Mouse (Mus musculus) spleen, adult 2 months (tissue): ENCODE measurements around the gene Rad50. TPM values are rescaled to one million over a fixed set of nuclear protein-coding genes. Genes with fewer than 3 reads are reported as not detected.
A peak's percentile ranks its signal among the peaks of the same experiment; 100 is the strongest.

Experiments
- DNase-seq, 2 experiments: peaks; one replicate each; pipeline versions ENCODE4 v3.0.0 to v3.0.0-alpha.2; 2012 to 2021; ENCODE audit warnings: low spot score in 2 of 2, low read depth in 1 of 2
- H3K27ac ChIP-seq: fragments of 200-500 bp; 2 replicates; pipeline ENCODE4 v1.5.1; 2012; ENCODE audit warnings: low read length, inconsistent platforms; ENCODE audit not compliant: insufficient read depth
- H3K27me3 ChIP-seq: fragments of 200-500 bp; 2 replicates; pipeline ENCODE4 v1.6.1; 2012; ENCODE audit warnings: mild to moderate bottlenecking, moderate library complexity, low read length, inconsistent platforms; ENCODE audit not compliant: control insufficient read depth, insufficient read depth
- H3K36me3 ChIP-seq: fragments of 200-500 bp; 2 replicates; pipeline ENCODE4 v1.6.1; 2012; ENCODE audit warnings: mild to moderate bottlenecking, low read length, inconsistent platforms; ENCODE audit not compliant: control insufficient read depth, insufficient read depth
- H3K4me1 ChIP-seq: fragments of 200-500 bp; 2 replicates; pipeline ENCODE4 v1.6.1; 2011; ENCODE audit warnings: inconsistent platforms; ENCODE audit not compliant: control insufficient read depth, insufficient read depth, insufficient read length
- H3K4me3 ChIP-seq: fragments of 200-500 bp; 2 replicates; pipeline ENCODE4 v1.5.1; 2011; ENCODE audit warnings: mild to moderate bottlenecking, inconsistent platforms; ENCODE audit not compliant: insufficient read depth, insufficient read length; ENCODE audit errors: extremely low read depth
- CTCF ChIP-seq: fragments of 200-500 bp; IDR thresholded peaks from 2 replicates; pipeline ENCODE4 v1.5.1; 2011; ENCODE audit warnings: mild to moderate bottlenecking, inconsistent platforms; ENCODE audit not compliant: insufficient read depth, insufficient read length, insufficient replicate concordance; ENCODE audit errors: extremely low read depth
- POLR2A ChIP-seq: fragments of 200-500 bp; IDR thresholded peaks from 2 replicates; pipeline ENCODE4 v1.6.1; 2011; ENCODE audit warnings: low read depth, low read length, inconsistent platforms
- WGBS: fragments of 180-500 bp; shearing (Covaris S2); methylation state at CpG from one replicate; pipeline ENCODE4 v1.1.7; 2018; 5-methylcytosine and 5-hydroxymethylcytosine counted together
- polyA plus RNA-seq: library from polyadenylated mRNA; depleted of rRNA; stranded (reverse); fragments of >200 nt; gene quantifications from 2 replicates; pipeline ENCODE4 v1.2.3, GENCODE M21; 2012

The Rad50 gene
- polyA plus RNA-seq, 1 experiment: 4.1 TPM

DNA sequence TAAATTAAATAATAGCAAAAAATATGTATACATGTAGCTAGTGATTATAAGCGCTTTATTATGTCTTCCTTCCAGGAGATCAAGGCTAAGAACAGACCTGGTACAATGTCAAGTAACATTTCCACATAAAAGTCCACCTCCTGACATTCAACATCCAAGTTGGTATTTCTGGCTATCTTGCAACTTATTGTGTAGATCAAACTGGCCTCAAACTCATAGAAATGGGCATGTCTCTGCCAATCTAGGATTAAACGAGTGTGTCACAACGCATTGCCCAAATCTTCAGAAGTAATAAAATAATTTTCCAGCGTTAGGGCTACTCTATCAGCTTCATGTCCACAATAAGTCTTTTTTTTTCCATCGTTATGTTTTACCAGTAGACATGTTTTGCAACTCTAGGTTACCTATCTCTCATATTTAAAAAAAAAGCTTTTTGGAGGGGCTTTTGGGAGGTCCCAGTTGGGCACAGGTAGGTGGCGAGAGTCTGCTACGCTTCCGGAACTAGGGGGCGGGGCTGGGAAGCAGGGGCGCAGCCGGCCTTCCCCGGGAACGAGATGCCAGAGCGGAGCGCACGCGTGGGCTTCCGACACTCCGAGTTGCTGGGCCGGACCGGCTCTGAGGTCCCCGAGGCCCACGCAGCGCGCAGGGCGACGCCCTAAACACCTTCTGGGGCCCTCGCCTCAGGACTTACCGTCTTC, 734 bp downstream of the Rad50 start:
- Histone ChIP-seq H3K36me3 (peaks cover 3% of the 10 kb centered on the region; the same call in 1 of the 2 replicates), H3K27me3 (no peaks in the 10 kb centered on the region), H3K27ac (peak overlapping the region; percentile 85), H3K4me3 (peak overlapping the region; percentile 92), H3K4me1 (peaks cover 5% of the 10 kb centered on the region)
- no peak for TF ChIP-seq CTCF
- TF ChIP-seq POLR2A: no peak
- peak in 1 of 2 experiments; percentile 46 for DNase-seq
- WGBS: 4% methylated on average over 29 of the region's 29 CpGs

DNA sequence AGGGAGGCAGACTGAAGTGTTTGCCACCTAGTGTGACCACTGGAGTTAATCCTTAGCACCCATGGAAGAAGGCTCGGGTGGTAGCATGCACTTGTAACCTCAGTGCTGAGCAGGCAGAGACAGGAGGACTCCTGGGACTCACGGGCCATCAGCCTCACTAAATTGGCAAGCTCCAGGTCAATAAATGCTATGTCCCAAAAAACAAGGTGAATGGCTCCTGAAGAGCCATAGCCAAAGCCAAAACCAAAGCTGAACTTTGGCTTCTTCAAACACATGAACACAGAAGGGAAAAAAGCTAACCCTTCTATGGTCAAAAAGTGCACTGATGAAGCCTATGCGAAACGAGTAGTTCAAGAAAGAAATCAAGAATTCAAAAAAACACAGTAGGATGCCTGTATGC, 7.8 kb downstream of the Rad50 start:
- Histone ChIP-seq H3K36me3 (peaks cover 27% of the 10 kb centered on the region), H3K4me1 (no peaks in the 10 kb centered on the region), H3K4me3 (no peak overlapping the region), H3K27me3 (no peaks in the 10 kb centered on the region), H3K27ac (no peak overlapping the region)
- TF ChIP-seq POLR2A (no peak), CTCF (no peak)
- no peak for DNase-seq
- 95% methylated on average over 4 of the region's 4 CpGs for WGBS

DNA sequence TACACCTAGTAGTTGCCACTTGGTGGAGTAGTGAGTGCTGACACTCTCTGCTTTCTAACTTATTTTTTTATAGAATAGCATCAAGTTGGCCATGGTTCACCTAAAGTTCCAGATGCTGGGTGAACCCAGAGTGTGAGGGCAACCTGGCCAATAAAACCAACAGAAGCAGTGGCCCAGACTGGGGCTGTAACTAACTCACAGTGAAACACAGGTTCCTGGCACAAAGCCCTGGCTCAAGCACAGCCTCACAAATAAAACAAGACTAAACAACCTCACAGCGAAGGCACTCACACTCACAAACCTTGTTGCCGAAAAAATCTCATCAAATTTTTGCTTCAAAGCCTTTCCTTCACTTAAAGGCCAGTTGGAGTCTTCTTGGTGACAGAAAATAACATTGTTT, 8.6 kb downstream of the Rad50 start:
- Histone ChIP-seq H3K4me3 (no peak overlapping the region), H3K27me3 (no peaks in the 10 kb centered on the region), H3K36me3 (peaks cover 27% of the 10 kb centered on the region), H3K27ac (no peak overlapping the region), H3K4me1 (no peaks in the 10 kb centered on the region)
- no peak for TF ChIP-seq CTCF
- TF ChIP-seq POLR2A: no peak
- 89% methylated on average over 2 of the region's 2 CpGs for WGBS
- DNase-seq: no peak

DNA sequence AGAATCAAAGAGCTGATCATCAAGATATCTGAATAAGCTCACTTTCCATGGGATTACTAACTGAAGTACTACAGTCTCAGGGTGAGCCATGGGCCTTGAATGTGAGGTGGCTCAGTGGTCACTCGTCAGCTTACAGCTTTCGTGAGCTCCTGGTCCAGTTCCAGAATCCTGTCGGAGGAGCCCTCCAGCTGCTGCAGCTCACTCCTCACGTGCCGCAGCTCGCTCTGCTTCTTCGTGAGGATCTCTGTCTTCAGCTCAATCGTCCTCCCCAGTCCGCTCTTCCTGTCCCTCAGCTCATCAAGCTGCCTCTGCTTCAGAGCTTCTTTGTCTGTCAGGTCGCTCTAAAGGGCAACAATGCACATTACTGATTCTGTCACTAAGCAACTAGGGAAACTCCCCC, 15.1 kb downstream of the Rad50 start:
- Histone ChIP-seq H3K4me1 (no peaks in the 10 kb centered on the region), H3K36me3 (peaks cover 22% of the 10 kb centered on the region), H3K4me3 (no peak overlapping the region), H3K27ac (no peak overlapping the region), H3K27me3 (no peaks in the 10 kb centered on the region)
- DNase-seq: no peak
- TF ChIP-seq POLR2A (no peak), CTCF (no peak)
- WGBS: 93% methylated on average over 10 of the region's 10 CpGs

DNA sequence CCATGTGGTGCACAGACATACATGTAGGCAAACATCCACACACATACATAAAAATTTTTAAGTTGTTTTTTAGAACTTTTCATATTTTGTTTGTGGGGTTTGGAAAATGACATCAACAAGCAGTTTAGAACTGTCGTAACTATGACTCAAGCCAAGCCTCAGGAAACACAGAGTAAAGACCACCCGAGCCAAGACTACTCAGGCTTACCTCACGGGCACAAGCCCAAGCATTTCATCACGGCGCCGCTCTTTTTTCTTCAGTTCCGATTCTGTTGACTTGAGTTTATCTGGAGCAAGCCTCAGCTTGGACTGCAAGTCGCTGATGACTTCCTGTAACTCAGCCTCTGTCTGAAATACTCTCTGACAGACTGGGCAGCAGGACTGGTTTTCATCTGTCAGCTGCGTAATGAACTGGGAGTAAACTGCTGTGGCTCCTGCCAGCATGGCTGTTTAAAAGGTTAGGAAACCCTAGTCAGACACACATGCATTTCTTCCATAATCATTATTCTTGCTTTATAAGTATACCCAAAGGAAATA, 24.1 kb downstream of the Rad50 start:
- Histone ChIP-seq H3K4me1 (no peaks in the 10 kb centered on the region), H3K4me3 (no peak overlapping the region), H3K27me3 (no peaks in the 10 kb centered on the region), H3K27ac (no peak overlapping the region), H3K36me3 (peaks cover 25% of the 10 kb centered on the region)
- 92% methylated on average over 9 of the region's 9 CpGs for WGBS
- TF ChIP-seq POLR2A: no peak
- no peak for TF ChIP-seq CTCF
- no peak for DNase-seq

DNA sequence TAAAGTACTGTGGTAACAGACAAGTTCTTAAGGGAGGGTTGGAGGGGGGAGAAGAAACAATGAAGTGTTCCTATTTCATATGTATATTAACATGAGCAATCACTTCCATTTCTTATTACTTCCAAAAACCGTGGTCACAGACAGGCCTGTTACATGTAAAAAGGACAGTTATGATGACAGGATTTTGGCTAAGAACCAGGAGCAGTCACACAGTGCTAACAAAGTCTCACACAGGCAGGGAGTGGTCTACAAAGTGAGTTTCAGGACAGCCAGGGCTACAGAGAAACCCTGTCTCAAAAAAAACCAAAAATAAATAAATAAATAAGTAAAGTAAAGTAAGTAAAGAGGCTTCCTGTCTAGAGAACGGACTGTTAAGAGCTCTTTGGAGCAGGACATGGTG, 24.9 kb downstream of the Rad50 start:
- WGBS: 90% methylated on average over 2 of the region's 2 CpGs
- H3K27me3 ChIP-seq: no peaks in the 10 kb centered on the region
- TF ChIP-seq CTCF: no peak
- H3K36me3 ChIP-seq: peaks cover 27% of the 10 kb centered on the region
- H3K27ac ChIP-seq: no peak overlapping the region
- no peaks in the 10 kb centered on the region for H3K4me1 ChIP-seq
- DNase-seq: no peak
- no peak overlapping the region for H3K4me3 ChIP-seq

DNA sequence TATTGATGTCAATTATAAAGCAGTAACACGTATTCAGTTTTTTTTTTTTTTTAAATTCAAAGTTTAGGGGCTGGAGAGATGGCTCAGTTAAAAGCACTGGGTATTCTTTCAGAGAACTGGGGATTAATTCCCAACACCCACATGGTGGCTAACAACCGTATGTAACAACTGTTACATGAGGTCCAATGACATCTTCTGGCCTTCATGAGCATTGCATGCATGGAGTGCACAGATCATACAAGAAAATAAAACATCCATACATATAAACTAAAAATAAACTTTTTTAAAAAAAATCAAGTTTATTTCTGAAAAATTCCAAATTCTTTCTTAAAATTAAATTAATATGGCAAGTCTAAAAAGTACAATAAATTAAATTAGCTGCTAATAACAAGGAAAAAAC, 25.4 kb downstream of the Rad50 start:
- Histone ChIP-seq H3K4me3 (no peak overlapping the region), H3K27ac (no peak overlapping the region), H3K27me3 (no peaks in the 10 kb centered on the region), H3K36me3 (peaks cover 29% of the 10 kb centered on the region), H3K4me1 (no peaks in the 10 kb centered on the region)
- WGBS: 94% methylated on average over 2 of the region's 2 CpGs
- no peak for DNase-seq
- TF ChIP-seq CTCF (no peak), POLR2A (no peak)
